Mouse (Mus musculus): ENCODE data around the gene Rflnb. TPM values are rescaled to one million over a fixed set of nuclear protein-coding genes. Genes with fewer than 3 reads are reported as not detected.

Gene Rflnb
- total RNA-seq (2023): 76.1 TPM

DNA sequence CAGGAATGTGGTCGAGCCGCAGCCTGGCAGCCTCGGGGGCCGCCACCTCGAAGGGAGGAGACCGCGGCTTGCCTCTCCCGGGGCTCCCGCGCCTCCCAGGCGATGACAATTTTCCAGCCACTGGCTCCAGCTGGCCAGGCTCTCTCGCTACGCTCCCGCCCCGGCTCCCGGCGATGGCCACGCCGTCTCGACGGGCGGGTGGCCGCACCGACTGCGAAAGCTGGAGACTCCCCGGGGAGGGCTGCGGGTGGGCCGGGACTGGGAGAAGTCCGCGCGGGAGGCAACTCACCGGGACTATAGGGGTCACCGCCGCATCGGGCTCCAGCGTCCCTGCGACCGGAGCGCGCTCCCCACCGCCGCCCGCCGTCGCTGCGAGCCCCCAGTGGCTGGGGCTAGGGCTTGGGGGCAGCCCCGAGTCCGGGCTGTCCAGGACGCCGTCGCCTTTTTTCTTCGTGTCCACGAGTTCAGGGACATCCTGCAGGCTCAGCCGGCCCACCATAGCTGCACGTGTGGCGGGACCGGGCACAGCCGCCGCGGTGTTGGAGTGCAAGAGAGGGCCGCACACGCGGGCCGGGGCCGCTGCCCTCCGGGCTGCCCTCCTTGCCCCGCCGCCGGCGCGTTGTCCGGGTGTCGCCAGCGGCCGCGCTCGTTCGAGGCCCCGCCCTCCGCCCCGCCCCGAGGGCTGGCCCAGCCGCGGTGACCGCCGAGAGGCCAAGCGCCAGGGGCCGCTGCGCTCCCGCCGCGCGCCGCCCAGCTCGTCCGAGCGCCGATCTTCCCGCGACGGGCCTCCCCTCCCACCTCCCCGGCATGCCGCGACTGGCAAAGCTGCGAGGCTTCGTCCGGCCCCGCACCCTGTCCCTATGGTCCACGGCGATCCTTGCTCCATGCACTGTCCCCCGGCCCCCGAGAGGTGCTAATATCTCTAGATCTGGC, at the start of gene Rflnb:
TSS of gene Rflnb (minus strand) at position 644 of the 933 bp plus-strand sequence.

DNA sequence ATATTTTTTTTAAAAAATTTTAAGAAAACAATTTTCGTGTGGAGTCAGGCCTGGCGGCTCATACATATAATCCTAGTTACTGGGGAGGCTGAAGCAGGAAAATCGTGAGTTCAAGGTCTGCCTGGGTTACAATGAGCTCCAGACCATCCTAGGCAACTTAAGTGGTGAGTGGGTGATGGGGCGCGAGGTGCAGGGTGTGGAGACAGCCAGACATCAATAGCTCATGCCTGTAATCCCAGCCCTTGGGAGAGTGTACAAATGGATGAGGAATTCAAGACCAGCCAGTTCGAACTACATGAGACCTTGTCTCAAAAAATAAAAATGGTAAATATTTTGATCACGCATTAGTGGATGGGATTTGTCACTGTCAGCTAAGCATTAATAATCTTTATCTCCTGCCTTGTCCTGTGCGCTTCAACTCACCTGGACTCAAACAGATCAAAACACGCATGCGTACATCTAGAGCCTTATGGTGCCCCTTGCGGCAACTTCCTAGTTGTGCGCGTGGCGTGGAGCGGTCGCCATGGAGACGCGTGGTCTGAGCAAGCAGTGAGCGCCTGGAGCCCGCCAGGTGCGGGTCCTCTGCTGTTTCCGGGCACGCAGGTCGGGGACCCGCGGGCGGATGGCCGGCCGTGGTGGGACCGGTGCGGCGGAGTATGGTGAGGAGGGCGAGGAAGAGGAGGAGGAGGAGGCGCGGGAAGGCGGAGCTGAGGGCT, 28.0 kb downstream of the Rflnb start, which contains the start of gene 1700016K19Rik:
TSS of gene 1700016K19Rik (plus strand) at position 473 of the 716 bp plus-strand sequence.

Other genes starting within 250 kb of the Rflnb start
- gene Doc2b, start 231.7 kb downstream of the Rflnb start, total RNA-seq (2023): not detected
- gene Rph3al, start 89.4 kb downstream of the Rflnb start, total RNA-seq (2023): 18.9 TPM
- gene 1700016K19Rik, start 27.9 kb downstream of the Rflnb start, total RNA-seq (2023): 1.1 TPM
- gene Vps53, start 151.9 kb upstream of the Rflnb start, total RNA-seq (2023): 47.1 TPM
- gene Fam57a, start 151.9 kb upstream of the Rflnb start, total RNA-seq (2023): 2.7 TPM
- not detected for gene Dbil5, start 189.8 kb upstream of the Rflnb start, total RNA-seq (2023)
- gene Gemin4, start 189.9 kb upstream of the Rflnb start, total RNA-seq (2023): 9.4 TPM
- gene Mrm3, start 215.9 kb upstream of the Rflnb start, total RNA-seq (2023): 15.4 TPM
- 15.7 TPM for gene Glod4, start 215.9 kb upstream of the Rflnb start, total RNA-seq (2023)